Mouse (Mus musculus): Measurements from ENCODE around the gene Paics. TPM values are rescaled to one million over a fixed set of nuclear protein-coding genes. Genes with fewer than 3 reads are reported as not detected.

The Paics gene
- polyA plus RNA-seq, 2 experiments, result 78.7 to 172 TPM

GRCm38 (mm10) chr5:77015544-77016482, 64.7 kb downstream of the Paics start, which contains the start of gene Thegl:
Gene Thegl (plus strand): TSS chr5:77016023.
- Histone ChIP-seq H3K4me3 (ENCODE audit: insufficient read depth in 1 of 2, low read depth in 2 of 2, low read length in 2 of 2) (peak within 1 kb of the TSS; percentile 35 to 54), H3K4me1 (replicated peaks; ENCODE audit: control insufficient read depth in 2 of 2, insufficient read depth in 2 of 2, low read length in 1 of 2) (peaks cover 0 to 2% of the 10 kb centered on the region in 2 experiments; a peak in 3 of 4 replicates), H3K36me3 (replicated peaks; ENCODE audit: control insufficient read depth, insufficient read depth, low read depth) (no peaks in the 10 kb centered on the region), H3K9ac (replicated peaks) (no peak within 1 kb of the TSS), H3K27ac (no peak within 1 kb of the TSS), H3K4me2 (ENCODE audit: low read depth) (peak within 1 kb of the TSS; percentile 76), H3K27me3 (ENCODE audit: control insufficient read depth, insufficient read depth, low read length) (no peaks in the 10 kb centered on the region), H3K9me3 (ENCODE audit: control insufficient read depth, low read length) (no peaks in the 10 kb centered on the region)
- 10% methylated on average over 57 of the region's 57 CpGs for WGBS (ENCODE audit: insufficient replicate concordance)
- ATAC-seq (ENCODE audit: insufficient read depth) (peak; percentile 96), DNase-seq (ENCODE audit: low read depth in 3 of 3, low spot score in 3 of 3) (peak; percentile 82 to 87 (median 85))
- no peak for TF ChIP-seq CTCF (IDR thresholded peaks at IDR 0.05; ENCODE audit: low read depth)
- no peak for TF ChIP-seq EP300 (IDR thresholded peaks at IDR 0.05; ENCODE audit: low read depth)

Other genes starting within 250 kb of the Paics start
- 4.4 and 6.7 TPM in 2 replicates for gene Aasdh, start 45.8 kb upstream of the Paics start, polyA plus RNA-seq (2012; rRNA removed)
- 5.2 and 5.3 TPM in 2 replicates for gene Aasdh, start 45.8 kb upstream of the Paics start, polyA plus RNA-seq (2014; fragmentation: Nextera tagmentation; extraction: Ambion mirVana)
- 9.7 and 15.3 TPM in 2 replicates for gene Ppat, start 271 bp downstream of the Paics start, polyA plus RNA-seq (2012; rRNA removed)
- gene Ppat, start 271 bp downstream of the Paics start, polyA plus RNA-seq (2014; fragmentation: Nextera tagmentation; extraction: Ambion mirVana), result 29.2 and 32.6 TPM in 2 replicates
- 23.7 and 32.3 TPM in 2 replicates for gene Srp72, start 23.4 kb downstream of the Paics start, polyA plus RNA-seq (2012; rRNA removed)
- gene Srp72, start 23.4 kb downstream of the Paics start, polyA plus RNA-seq (2014; fragmentation: Nextera tagmentation; extraction: Ambion mirVana), result 44.8 and 45.5 TPM in 2 replicates
- 0.38 and 0.40 TPM in 2 replicates for gene Arl9, start 52.7 kb downstream of the Paics start, polyA plus RNA-seq (2012; rRNA removed)
- gene Arl9, start 52.7 kb downstream of the Paics start, polyA plus RNA-seq (2014; fragmentation: Nextera tagmentation; extraction: Ambion mirVana), result not detected in 2 replicates
- 0.18 and 0.24 TPM in 2 replicates for gene Thegl, start 64.7 kb downstream of the Paics start, polyA plus RNA-seq (2012; rRNA removed)
- gene Thegl, start 64.7 kb downstream of the Paics start, polyA plus RNA-seq (2014; fragmentation: Nextera tagmentation; extraction: Ambion mirVana), result 0.33 and 0.43 TPM in 2 replicates
- gene Hopx, start 163.8 kb downstream of the Paics start, polyA plus RNA-seq (2012; rRNA removed), result 0.51 and 0.74 TPM in 2 replicates
- gene Hopx, start 163.8 kb downstream of the Paics start, polyA plus RNA-seq (2014; fragmentation: Nextera tagmentation; extraction: Ambion mirVana), result 0.19 TPM in 1 of 2 replicates, not detected in the other